Comparison of ENCODE assay signal across 15 mouse cellular contexts in genomic region chr16:45018868-45019267, GRCm38 (mm10).
"Had no signal": no experiment of that assay in that cellular context is flagged by ENCODE, and none has a peak within 500 bp of the region (broad histone marks: within the 10 kb centered on the region; RNA-seq: fewer than 3 reads in every experiment).

No protein-coding gene starts in this region.

- H3K4me3 ChIP-seq: limb, embryonic 15.5 days; liver, embryonic 12.5 days; lung, embryonic 15.5 days; midbrain, embryonic 10.5 days; myocyte; neural tube, embryonic 12.5 days had no signal

- H3K27ac ChIP-seq: limb, embryonic 15.5 days; liver, embryonic 12.5 days; lung, embryonic 15.5 days; midbrain, embryonic 10.5 days; neural tube, embryonic 12.5 days had no signal

- H3K4me1 ChIP-seq: limb, embryonic 15.5 days; lung, embryonic 15.5 days; midbrain, embryonic 10.5 days; neural tube, embryonic 12.5 days had no signal

- DNase-seq: kidney, adult 2 months; kidney, postnatal 36 days; layer of hippocampus, adult 9-11 months; layer of hippocampus, postnatal 36 days; lung, postnatal 14 days; midbrain, embryonic 14.5 days; retina, postnatal 1 day; thymus, adult 18-20 months; thymus, postnatal 14 days had no signal

- ATAC-seq: liver, embryonic 12.5 days had no signal
